Mouse (Mus musculus): ENCODE measurements at regions not wholly inside any gene's neighbourhood (a gene's known extent, or its start where the extent isn't known, plus 50 kb on each side); places are given as distances from the start of the nearest gene placed in this dataset.

DNA sequence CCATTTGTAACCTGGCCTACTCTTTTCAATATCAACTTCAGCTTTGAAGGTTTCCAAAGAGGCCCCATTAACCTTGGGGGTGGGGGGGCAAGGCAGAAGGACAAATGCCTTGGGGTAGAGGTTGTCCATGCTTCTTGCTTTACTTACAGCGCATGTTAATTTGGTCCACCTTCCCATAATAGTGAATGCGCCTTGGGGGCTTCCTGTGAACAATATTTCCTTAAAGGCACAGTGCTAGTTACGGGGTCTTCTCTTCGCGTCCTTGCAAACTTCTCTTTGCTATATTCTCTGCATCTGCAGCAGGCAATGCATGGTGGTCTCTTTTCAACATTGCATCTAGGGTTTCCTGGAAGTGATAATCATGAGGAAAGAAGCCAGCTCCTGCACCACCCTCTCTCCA is 111.3 kb upstream of the Rtl1 start:
- no peak for TF ChIP-seq CTCF (IDR thresholded peaks at IDR 0.05; ENCODE audit: extremely low read depth, insufficient read depth, low read length)
- TF ChIP-seq POLR2A (IDR thresholded peaks at IDR 0.05; ENCODE audit: extremely low read depth, insufficient read depth, low read length), result no peak

All from cortical plate, adult 2 months (tissue).